Comparison of ENCODE assay signal across 38 mouse cellular contexts in the genomic region with DNA sequence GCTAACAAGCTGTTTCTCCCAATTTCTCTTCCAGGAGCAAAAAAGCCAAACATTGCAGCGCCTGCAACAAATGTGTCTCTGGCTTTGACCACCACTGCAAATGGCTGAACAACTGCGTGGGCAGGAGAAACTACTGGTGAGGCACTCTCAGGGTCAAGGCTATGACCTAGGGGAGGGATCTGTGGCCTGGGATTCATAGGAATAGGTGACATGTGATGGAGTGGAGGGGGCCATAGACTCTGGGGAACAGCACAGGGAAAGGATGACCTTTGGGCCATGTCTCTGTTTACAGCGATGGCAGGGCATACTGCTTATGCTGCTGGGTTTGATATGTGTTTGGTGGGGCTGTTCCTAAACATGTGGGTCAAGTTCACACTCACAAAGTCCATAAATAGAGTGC. TPM values are rescaled to one million over a fixed set of nuclear protein-coding genes. Genes with fewer than 3 reads are reported as not detected.
"Had no signal": no experiment of that assay in that cellular context is flagged by ENCODE, and none has a peak within 500 bp of the region (broad histone marks: within the 10 kb centered on the region; RNA-seq: fewer than 3 reads in every experiment).

No protein-coding gene starts in this region.

- H3K36me3 ChIP-seq: heart, embryonic 13.5 days; heart, embryonic 15.5 days; hindbrain, embryonic 13.5 days; intestine, embryonic 15.5 days; limb, embryonic 10.5 days; limb, embryonic 12.5 days had no signal

- H3K4me3 ChIP-seq: gastrocnemius, adult 2 months; heart, embryonic 13.5 days; heart, embryonic 15.5 days; hindbrain, embryonic 13.5 days; intestine, embryonic 15.5 days; left cerebral cortex, adult 2 months; limb, embryonic 10.5 days; limb, embryonic 12.5 days had no signal

- H3K4me2 ChIP-seq: heart, embryonic 11.5 days; heart, embryonic 13.5 days; heart, embryonic 15.5 days; hindbrain, embryonic 13.5 days; intestine, embryonic 15.5 days; limb, embryonic 12.5 days had no signal

- H3K9me3 ChIP-seq: heart, embryonic 13.5 days; heart, embryonic 15.5 days; hindbrain, embryonic 13.5 days; intestine, embryonic 15.5 days; limb, embryonic 10.5 days; limb, embryonic 12.5 days had no signal

- H3K4me1 ChIP-seq: hindbrain, embryonic 13.5 days; limb, embryonic 10.5 days; limb, embryonic 12.5 days had no signal

- ATAC-seq: forebrain, embryonic 16.5 days; hindbrain, embryonic 16.5 days; inflammation-experienced regulatory T-cells, adult 6 months; intestine, embryonic 15.5 days; intestine, postnatal 0 days had no signal

- H3K27ac ChIP-seq: gastrocnemius, adult 2 months; heart, embryonic 13.5 days; heart, embryonic 15.5 days; hindbrain, embryonic 13.5 days; intestine, embryonic 15.5 days; left cerebral cortex, adult 2 months; limb, embryonic 10.5 days; limb, embryonic 12.5 days had no signal

- H3K27me3 ChIP-seq: heart, embryonic 13.5 days; heart, embryonic 15.5 days; hindbrain, embryonic 13.5 days; intestine, embryonic 15.5 days had no signal

- DNase-seq: gastrocnemius, adult 2 months; gastrocnemius, postnatal 10 days; gastrocnemius, postnatal 25 days; heart, adult 18-20 months; heart, postnatal 14 days; heart, postnatal 36 days; kidney, adult 18-20 months; kidney, adult 8-10 months; kidney, postnatal 10 days; kidney, postnatal 25 days; kidney, postnatal 4 days; layer of hippocampus, adult 9-11 months had no signal

- H3K9ac ChIP-seq: heart, embryonic 13.5 days; heart, embryonic 15.5 days; hindbrain, embryonic 13.5 days; intestine, embryonic 15.5 days; limb, embryonic 12.5 days had no signal

RNA-seq across cellular contexts. Expression of gene Zdhhc11, which starts 10.9 kb away (rescaled TPM):
- total RNA-seq: gastrocnemius, adult 2 months; gastrocnemius, postnatal 10 days; gastrocnemius, postnatal 25 days; gastrocnemius, postnatal 4 days; granulocyte monocyte progenitor cell, adult 5-6 weeks; heart, adult 18-20 months; heart, adult 8-10 months; heart, postnatal 14 days; heart, postnatal 36 days; hematopoietic stem cell, adult 5-6 weeks; layer of hippocampus, adult 8-10 months; layer of hippocampus, postnatal 14 days; left cerebral cortex, adult 2 months; left cerebral cortex, postnatal 14 days; left cerebral cortex, postnatal 36 days had no signal
- polyA plus RNA-seq: forebrain, embryonic 16.5 days; frontal cortex, adult 2 months; heart, embryonic 11.5 days; heart, embryonic 13.5 days; heart, embryonic 15.5 days; heart, postnatal 0 days; hindbrain, embryonic 11.5 days; hindbrain, embryonic 13.5 days; hindbrain, embryonic 16.5 days; inflammation-experienced regulatory T-cells, adult 6 months; intestine, embryonic 15.5 days; intestine, postnatal 0 days; kidney, embryonic 14.5 days; kidney, embryonic 16.5 days; limb, embryonic 10.5 days; limb, embryonic 12.5 days; limb, embryonic 14.5 days had no signal

RNA-seq across cellular contexts. Expression of gene Tppp, which starts 34.7 kb away (rescaled TPM):
- total RNA-seq: granulocyte monocyte progenitor cell, adult 5-6 weeks; hematopoietic stem cell, adult 5-6 weeks had no signal
